Mouse (Mus musculus): ENCODE measurements around the gene Tnfrsf1b.

Tnfrsf1b gene

DNA sequence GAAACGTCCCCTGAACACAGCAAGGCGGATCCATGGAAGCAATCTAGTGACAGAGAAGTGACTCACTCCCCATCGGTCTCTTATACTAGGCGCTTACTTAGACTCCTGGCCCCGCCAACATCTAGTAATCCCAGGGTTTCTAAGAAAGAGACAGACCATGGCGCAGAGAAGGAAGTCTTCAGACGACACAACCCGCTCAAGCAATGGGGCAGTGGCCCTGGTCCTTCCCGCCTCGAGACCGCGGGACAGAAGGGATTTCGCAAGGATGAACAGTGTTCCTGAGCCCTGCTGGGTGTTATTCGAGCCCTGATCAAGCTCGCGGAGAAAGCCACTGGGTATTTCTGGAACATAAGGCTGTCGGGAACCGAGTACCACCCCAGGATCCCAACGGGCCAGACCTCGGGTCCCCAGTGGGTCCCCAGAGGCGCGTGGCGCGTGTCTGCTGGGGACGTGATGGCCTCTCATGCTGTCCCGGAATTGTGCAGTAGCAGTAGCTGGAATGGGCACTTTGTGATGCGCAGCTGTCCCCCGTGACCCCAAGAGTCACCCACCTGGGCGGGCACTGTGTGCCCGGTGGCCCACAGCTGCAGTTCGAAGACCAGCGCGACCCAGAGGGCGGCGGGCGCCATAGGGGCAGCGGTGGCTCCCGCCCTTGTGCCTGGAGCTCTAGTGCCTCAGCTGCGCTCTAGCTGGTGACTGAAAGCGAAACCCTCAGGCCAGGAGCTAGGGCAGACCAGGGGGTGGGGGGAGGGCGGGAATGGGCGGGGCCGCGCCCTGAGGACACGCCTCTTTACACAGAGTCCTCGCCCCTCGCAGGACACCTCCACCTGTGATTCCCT, at the start of gene Tnfrsf1b:
Tnfrsf1b (minus strand) TSS at position 698 of the 839 bp plus-strand sequence.
- peak; percentile 82 for DNase-seq (ENCODE audit: low read depth, low spot score)

DNA sequence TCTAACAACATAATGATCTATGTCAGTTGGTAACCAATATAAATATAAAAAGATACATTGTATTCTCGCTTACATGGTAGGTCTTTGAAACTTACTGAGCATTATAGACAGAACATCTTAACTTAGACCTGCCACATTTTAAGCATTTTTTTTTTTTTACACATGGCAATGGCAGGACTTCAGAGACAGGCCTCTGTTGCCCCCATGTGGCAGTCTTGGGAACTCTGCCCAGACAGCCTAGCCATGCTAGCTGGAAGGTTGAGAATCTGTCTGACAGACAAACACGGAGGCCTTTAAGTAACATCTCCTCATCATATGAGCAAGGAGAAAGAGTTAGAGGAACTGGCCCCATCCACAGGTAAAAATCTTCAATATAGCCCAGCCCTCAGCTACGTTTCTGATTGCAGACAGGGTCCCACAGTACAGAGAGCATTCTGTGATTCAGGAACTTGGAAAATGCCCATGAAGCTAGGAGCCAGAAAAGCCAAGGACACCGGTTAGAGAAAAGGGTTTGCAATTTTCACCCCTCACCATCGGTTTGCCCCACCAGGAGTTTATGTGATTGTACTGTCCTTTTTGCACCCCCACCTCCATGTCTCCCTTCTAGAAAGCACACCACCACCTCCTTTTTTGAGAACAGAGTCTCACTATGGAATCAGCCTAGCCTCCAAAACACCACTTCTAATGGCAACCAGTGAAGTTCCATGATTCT, 49.1 kb upstream of the Tnfrsf1b start:
- peak; percentile 77 for DNase-seq (ENCODE audit: low read depth, low spot score)

- peak; percentile 58 for DNase-seq (ENCODE audit: low read depth, low spot score)
These were observed 47.9 kb upstream of the Tnfrsf1b start for GRCm38 (mm10) chr4:145294588-145294987.

DNA sequence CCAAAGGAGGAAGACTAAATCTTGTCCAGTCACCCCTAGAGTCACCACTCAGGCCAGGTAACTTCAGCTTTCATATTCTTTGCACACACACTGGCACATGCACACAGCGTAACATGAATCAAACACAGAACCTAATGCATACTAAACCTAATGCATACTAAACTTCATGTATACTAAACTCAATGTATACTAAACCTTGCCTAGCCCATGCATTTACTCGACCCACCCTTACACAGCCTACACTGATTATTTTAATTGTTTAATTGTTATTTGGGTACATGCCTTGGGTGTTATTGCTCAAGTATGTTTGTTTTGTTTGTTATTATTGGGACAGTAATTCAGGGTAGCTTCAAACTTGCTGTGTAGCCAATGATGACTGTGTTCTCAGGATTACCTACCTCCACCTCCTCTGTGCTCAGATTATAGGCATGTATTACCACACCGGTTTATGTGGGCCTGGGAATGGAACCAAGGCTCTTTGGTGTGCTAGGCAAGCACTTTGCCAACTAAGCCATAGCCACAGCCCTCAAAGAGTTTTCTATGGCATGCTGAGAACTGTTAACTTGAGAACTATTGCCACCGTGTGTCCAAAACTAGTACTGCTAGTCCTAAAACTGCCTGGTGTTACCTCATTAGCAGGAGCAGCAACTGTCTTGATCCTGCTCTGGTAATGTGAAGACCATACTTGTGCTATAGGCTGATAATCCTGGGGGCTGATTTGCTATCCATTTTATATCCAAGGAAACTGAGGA, 39.9 kb upstream of the Tnfrsf1b start:
- DNase-seq (ENCODE audit: low read depth, low spot score) = peak; percentile 83

GRCm38 (mm10) chr4:145284675-145285074, 38.0 kb upstream of the Tnfrsf1b start:
- no peak for DNase-seq (ENCODE audit: low read depth, low spot score)

DNA sequence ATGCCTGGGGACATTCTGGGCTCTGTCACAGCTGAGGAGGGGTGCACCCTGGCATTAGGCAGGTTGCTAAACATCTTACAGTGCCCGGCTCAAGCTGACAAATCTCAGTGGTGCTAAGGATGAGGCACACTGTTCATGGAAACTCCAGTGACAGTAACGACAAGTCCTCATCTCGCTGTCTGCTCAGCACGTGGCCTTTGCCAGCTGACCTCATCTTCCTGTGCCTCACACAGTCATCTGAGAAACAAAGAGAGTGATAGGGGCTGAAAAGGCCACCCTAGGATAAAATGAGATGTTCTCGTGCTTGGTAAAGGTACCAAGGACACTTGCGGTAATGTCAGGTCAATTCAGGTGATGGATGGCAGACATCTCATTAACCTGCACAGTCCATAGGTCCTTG, 36.8 kb upstream of the Tnfrsf1b start:
- no peak for DNase-seq (ENCODE audit: low read depth, low spot score)

DNA sequence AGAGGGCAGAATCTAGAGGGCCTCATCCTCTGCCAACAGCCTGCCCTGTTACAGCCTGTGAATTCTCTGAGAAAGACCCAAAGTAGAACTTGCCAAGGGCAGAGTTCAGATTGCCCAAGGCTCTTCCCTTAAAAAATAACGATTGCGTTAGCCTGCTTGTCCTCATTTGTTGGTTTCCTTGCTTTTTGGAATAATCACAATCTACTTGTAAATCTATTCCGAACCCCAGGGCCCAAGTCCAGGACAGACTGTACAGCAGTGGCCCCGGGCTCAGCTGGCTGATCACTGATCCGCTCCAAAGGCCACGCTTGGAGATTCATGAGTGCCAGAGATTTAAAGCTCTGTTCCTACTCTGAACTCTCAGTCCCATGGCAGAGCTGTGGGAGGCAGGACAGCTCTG, 34.3 kb upstream of the Tnfrsf1b start:
- no peak for DNase-seq (ENCODE audit: low read depth, low spot score)

DNA sequence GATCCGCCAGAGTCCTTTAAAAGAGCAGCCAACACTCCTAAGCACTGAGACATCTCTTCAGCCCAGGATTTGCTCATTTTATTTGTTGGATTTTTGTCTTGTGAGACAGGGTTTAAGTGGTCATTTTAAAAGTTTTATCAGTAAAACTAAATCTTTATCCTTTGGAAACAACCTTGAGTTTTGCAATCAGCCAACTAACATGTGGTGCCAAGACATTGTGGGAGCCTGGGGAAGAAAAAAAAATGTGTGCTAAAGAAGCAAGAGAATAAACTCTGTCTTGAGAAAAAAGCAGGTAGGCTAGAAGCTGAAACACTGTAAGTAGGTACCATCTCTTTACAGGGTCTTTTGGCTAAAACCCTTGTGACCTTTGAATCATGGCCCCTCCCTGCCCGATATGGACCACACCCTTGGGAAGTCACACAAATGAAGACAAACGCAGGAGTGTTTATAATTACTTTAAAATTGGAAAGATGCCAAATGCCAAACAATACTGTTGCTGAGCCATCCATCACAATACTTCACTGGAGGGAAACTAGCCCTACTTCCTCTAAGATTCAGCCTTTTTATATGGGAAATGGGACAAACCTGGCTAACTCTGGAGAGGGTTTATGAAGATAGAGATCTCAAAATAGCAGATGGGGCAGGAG, 32.2 kb upstream of the Tnfrsf1b start:
- DNase-seq (ENCODE audit: low read depth, low spot score) = peak; percentile 58

- DNase-seq (ENCODE audit: low read depth, low spot score) = no peak
These were observed 31.6 kb upstream of the Tnfrsf1b start for GRCm38 (mm10) chr4:145278231-145278630.

- DNase-seq (ENCODE audit: low read depth, low spot score) = peak; percentile 34
These were observed 29.9 kb upstream of the Tnfrsf1b start for GRCm38 (mm10) chr4:145276368-145277249.

- DNase-seq (ENCODE audit: low read depth, low spot score) = no peak
These were observed 28.2 kb upstream of the Tnfrsf1b start for GRCm38 (mm10) chr4:145274887-145275286.

DNA sequence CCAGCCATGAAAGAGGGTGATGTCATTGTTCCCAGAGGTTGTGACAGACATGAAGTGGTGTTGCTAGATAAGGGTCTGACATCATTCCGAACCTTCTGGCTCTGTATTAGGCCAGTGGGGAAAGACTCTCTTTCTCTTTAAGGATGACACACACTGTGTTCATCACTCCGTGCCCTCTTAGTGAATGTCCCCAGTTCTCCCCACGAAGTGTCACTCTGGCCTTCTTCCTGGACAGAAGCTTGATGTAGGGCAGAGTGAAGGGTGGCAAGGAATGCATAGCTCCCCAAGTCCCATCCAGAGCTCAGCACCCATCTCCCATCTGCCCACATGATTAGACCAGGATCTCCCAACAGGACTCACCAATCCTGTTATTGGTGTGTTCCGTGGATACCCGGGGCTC, 27.3 kb upstream of the Tnfrsf1b start:
- DNase-seq (ENCODE audit: low read depth, low spot score) = no peak

GRCm38 (mm10) chr4:145272763-145273162, 26.1 kb upstream of the Tnfrsf1b start:
- no peak for DNase-seq (ENCODE audit: low read depth, low spot score)

GRCm38 (mm10) chr4:145271634-145272033, 25.0 kb upstream of the Tnfrsf1b start:
- peak; percentile 95 for DNase-seq (ENCODE audit: low read depth, low spot score)

- no peak for DNase-seq (ENCODE audit: low read depth, low spot score)
These were observed 23.5 kb upstream of the Tnfrsf1b start for GRCm38 (mm10) chr4:145270136-145270535.

DNA sequence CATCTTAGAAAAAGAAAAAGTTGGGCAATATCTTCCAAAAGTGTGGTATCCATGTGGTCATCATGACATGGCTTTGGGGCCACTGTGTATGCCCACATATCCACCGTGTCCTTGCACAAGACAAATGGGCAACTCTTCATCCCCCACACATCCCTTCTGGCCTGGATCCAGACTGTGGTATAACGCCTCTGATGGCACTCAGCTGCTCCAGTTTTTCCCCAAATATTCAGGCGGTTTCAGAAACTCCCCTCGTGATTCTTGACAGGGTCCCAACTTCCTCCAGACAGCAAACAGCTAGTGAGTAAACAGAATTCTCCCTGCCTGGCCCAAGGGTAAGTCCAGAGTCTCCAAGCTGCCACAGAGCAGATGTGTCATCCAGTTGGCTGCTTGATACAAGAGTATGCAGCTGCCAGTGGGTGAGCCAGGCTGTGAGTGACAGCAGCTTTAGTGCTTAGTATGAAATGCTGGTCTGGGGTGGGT, 21.0 kb upstream of the Tnfrsf1b start:
- no peak for DNase-seq (ENCODE audit: low read depth, low spot score)

DNA sequence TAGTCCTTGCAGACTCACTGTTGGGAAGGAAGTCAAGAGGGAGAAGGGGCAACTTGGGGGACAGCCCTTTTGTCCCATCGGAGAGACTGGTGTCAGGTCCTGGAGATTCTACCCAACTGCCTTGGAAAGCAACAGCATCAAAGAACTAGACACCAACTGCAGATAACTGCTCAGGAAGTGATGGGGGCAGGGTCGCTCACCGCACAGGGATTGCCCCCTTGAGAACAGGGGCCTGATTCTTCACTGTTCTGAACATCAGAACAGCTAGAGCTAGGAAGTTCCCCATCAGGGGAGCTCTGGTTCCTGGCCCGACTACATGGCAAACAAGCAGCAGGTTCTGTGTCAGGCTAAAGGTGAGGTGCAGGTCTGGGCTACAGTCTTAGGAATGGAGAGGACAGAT, 19.8 kb upstream of the Tnfrsf1b start:
- DNase-seq (ENCODE audit: low read depth, low spot score) = no peak

DNA sequence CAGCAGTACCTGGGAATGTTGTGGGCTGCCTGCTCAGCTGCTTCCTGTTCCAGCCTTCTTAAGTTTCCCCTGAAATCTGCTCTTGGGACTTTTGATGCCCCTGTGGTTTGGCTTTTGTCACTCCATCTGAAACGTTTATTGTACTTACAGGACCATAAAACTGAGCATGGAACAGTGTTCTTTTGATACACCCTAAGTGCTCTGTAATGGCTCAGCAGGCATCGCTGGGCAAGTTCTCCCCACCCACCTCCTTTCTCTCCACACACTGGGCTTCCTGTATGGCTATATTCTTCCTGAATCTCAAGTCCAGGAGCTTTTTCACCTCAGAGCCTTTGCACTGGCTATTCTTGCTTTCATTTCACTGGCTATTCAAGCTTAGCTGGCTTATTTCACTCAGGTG, 18.1 kb upstream of the Tnfrsf1b start:
- peak; percentile 83 for DNase-seq (ENCODE audit: low read depth, low spot score)

- no peak for DNase-seq (ENCODE audit: low read depth, low spot score)
These were observed 16.9 kb upstream of the Tnfrsf1b start for GRCm38 (mm10) chr4:145263583-145263982.

DNA sequence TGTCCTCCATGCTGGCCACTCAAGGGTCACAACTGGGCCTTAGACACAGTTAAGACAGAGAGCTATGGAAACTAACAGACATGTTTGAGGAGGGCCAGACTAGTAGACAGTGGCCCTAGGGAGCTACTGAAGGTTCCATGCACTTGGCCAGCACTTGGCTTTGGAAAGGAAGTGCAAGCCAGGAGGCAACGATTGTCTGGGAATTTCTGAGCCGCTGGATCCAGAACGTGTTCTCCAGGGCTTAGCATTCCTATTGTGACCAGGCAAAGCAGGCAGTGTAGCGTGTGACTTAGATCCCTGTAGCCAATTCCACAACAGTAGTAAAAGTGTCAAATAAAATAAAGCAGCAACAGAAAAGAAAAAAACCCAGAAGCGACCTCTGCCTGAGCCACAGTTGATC, 14.1 kb upstream of the Tnfrsf1b start:
- DNase-seq (ENCODE audit: low read depth, low spot score) = no peak

All from R1 (cell line).